Mouse (Mus musculus) embryonic facial prominence, embryonic 11.5 days (tissue): ENCODE measurements around the gene Syt9. TPM values are rescaled to one million over a fixed set of nuclear protein-coding genes. Genes with fewer than 3 reads are reported as not detected.

Source experiments
- ATAC-seq: fragments of 200-750 bp; cut with Nextera tagmentation; replicated peaks from 2 replicates; pipeline ENCODE4 v1.8.0; 2017; ENCODE audit warnings: low read depth; ENCODE audit not compliant: insufficient number of reproducible peaks, low FRiP score, low TSS enrichment
- DNase-seq: peaks from one replicate; pipeline ENCODE4 v3.0.0-alpha.2; 2015; ENCODE audit warnings: low spot score
- H3K27ac ChIP-seq: fragments of 300-500 bp; sonication (generic); replicated peaks from 2 replicates; pipeline ENCODE4 v1.5.1; 2014; ENCODE audit warnings: mild to moderate bottlenecking, low read depth, low read length, control low read depth
- H3K27me3 ChIP-seq: fragments of 300-500 bp; sonication (generic); 2 replicates; pipeline ENCODE4 v1.6.1; 2014; ENCODE audit warnings: mild to moderate bottlenecking, low read length, moderate library complexity, mixed read lengths; ENCODE audit not compliant: control insufficient read depth, insufficient read depth
- H3K36me3 ChIP-seq: fragments of 300-500 bp; sonication (generic); replicated peaks from 2 replicates; pipeline ENCODE4 v1.6.1; 2014; ENCODE audit warnings: low read depth, mild to moderate bottlenecking, low read length, moderate library complexity, mixed read lengths; ENCODE audit not compliant: control insufficient read depth, insufficient read depth
- H3K4me1 ChIP-seq: fragments of 300-500 bp; sonication (generic); 2 replicates; pipeline ENCODE4 v1.6.1; 2014; ENCODE audit warnings: low read length, mixed read lengths; ENCODE audit not compliant: control insufficient read depth, insufficient read depth
- H3K4me2 ChIP-seq: fragments of 300-500 bp; sonication (generic); 2 replicates; pipeline ENCODE4 v1.6.1; 2014; ENCODE audit warnings: low read depth, mild to moderate bottlenecking, control low read depth, low read length, moderate library complexity
- H3K4me3 ChIP-seq: fragments of 300-500 bp; sonication (generic); 2 replicates; pipeline ENCODE4 v1.5.1; 2014; ENCODE audit warnings: low read depth, low read length, control low read depth
- H3K9ac ChIP-seq: fragments of 300-500 bp; sonication (generic); replicated peaks from 2 replicates; pipeline ENCODE4 v1.6.1; 2014; ENCODE audit warnings: mild to moderate bottlenecking, control low read depth, low read length
- H3K9me3 ChIP-seq: fragments of 300-500 bp; sonication (generic); replicated peaks from 2 replicates; pipeline ENCODE4 v1.6.1; 2016; ENCODE audit warnings: mild to moderate bottlenecking, low read length, inconsistent platforms, mixed read lengths; ENCODE audit not compliant: control insufficient read depth
- WGBS: fragments of 180-500 bp; shearing (Covaris S2); extraction: QIAGEN DNeasy Blood & Tissue Kit; methylation state at CpG from one replicate; pipeline ENCODE4 v1.1.7; 2014; 5-methylcytosine and 5-hydroxymethylcytosine counted together
- polyA plus RNA-seq: library from polyadenylated mRNA; unstranded; fragments of >200 nt; fragmentation: Nextera tagmentation; extraction: Ambion mirVana; gene quantifications from 2 replicates; pipeline ENCODE4 v1.2.1, GENCODE M21; 2014

The Syt9 gene
- polyA plus RNA-seq, 1 experiment from 2014 or later = 4.7 TPM

GRCm38 (mm10) chr7:107593904-107594303 is 223.4 kb downstream of the Syt9 start:
- H3K4me1 ChIP-seq = no peaks in the 10 kb centered on the region
- DNase-seq (no peak), ATAC-seq (no peak)
- 26% methylated on average over 7 of the region's 7 CpGs for WGBS
- no peaks in the 10 kb centered on the region for H3K36me3 ChIP-seq
- H3K27me3 ChIP-seq = no peaks in the 10 kb centered on the region
- H3K9me3 ChIP-seq = no peaks in the 10 kb centered on the region
- peak overlapping the region; percentile 77; the same call in 1 of the 2 replicates for H3K4me2 ChIP-seq
- H3K9ac ChIP-seq = no peak overlapping the region
- no peak overlapping the region for H3K27ac ChIP-seq
- no peak overlapping the region for H3K4me3 ChIP-seq

GRCm38 (mm10) chr7:107594325-107594856 is 223.9 kb downstream of the Syt9 start:
- ATAC-seq = peak; percentile 77
- no peaks in the 10 kb centered on the region for H3K4me1 ChIP-seq
- H3K36me3 ChIP-seq = no peaks in the 10 kb centered on the region
- peak overlapping the region; percentile 77 for H3K4me2 ChIP-seq
- peak overlapping the region; percentile 42 for H3K4me3 ChIP-seq
- H3K27me3 ChIP-seq = no peaks in the 10 kb centered on the region
- H3K9me3 ChIP-seq = no peaks in the 10 kb centered on the region
- peak overlapping the region; percentile 50 for H3K9ac ChIP-seq
- no peak overlapping the region for H3K27ac ChIP-seq
- DNase-seq = peak; percentile 69
- WGBS = under 1% methylated on average over 16 of the region's 16 CpGs

DNA sequence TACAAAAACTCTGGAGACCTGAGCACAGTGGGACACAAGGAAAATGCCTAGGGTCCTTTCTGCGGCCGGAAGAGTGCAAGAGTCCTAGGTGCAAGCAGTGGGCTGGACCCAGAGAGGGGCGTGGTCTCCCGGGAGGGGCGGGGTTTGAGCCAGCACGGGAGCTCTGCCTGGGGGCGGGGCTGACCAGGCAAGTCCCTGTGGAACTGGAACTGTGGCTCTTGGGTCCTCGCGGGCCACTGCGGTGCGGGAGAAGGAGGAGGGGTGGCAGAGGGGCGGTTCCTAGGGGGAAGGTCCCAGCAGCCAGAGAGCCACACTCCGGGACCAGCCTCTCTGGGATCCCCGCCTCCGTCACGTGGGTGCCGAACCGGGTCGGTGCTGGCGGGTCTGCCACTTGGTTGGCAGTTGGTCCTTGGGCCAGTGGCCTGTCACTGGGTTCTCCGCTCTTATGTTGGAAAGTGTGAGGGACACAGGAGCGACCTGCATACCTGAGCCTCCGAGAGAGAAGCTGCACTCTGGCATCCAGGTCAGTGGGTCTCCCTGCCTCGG is 224.4 kb downstream of the Syt9 start, which contains the start of gene Ppfibp2:
TSS of gene Ppfibp2 (plus strand) at position 351 of the 546 bp plus-strand sequence.
- DNase-seq (peak; percentile 87), ATAC-seq (peak; percentile 92)
- Histone ChIP-seq H3K9me3 (no peaks in the 10 kb centered on the region), H3K4me1 (no peaks in the 10 kb centered on the region), H3K4me2 (peak within 1 kb of the TSS; percentile 77), H3K4me3 (peak within 1 kb of the TSS; percentile 42), H3K36me3 (no peaks in the 10 kb centered on the region), H3K27me3 (no peaks in the 10 kb centered on the region), H3K27ac (no peak within 1 kb of the TSS), H3K9ac (peak within 1 kb of the TSS; percentile 50)
- WGBS = 2% methylated on average over 22 of the region's 24 CpGs

DNA sequence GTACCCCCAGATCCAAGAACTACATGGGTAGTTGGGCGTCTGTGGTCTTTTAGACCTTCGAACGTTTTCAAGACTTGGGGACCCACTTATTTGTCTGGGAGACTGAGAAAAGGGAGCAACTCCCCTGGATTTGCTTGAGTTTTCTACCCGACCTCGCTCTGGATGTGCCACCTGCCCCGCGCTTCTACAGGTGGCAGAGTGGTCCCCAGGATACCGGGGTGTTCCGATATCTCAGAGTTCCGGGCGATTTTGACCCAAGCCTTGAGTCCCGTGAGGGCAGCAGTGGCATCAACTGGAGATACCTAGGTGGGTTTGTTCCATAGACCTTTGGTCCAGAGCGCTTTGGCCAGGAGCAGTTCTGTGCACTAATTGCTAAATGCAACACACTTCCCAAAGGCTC is 224.9 kb downstream of the Syt9 start:
- 12% methylated on average over 13 of the region's 13 CpGs for WGBS
- H3K27ac ChIP-seq = no peak overlapping the region
- no peak for ATAC-seq

DNA sequence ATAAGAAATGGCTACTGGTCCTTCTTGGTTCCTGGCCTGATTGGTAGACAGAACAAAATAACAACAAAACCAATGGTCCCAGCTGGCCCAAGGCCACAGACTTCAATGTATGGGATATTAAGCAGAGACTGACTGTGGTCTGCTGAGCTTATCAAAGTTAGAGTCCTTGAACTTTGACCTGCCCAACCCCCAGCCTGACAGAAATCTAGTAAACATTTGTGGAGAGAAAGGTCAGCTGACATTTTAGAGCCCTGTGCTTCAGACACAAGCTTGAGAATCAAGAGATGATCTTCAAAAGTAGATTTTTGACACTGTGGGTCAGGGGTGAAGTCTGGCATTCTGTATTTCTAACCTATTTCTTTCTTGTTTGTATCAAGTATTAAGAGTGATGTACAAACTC is 226.2 kb downstream of the Syt9 start:
- no peak for ATAC-seq
- Histone ChIP-seq H3K36me3 (no peaks in the 10 kb centered on the region), H3K9me3 (no peaks in the 10 kb centered on the region), H3K9ac (no peak overlapping the region), H3K4me1 (no peaks in the 10 kb centered on the region), H3K4me3 (no peak overlapping the region), H3K4me2 (no peak overlapping the region), H3K27me3 (no peaks in the 10 kb centered on the region), H3K27ac (no peak overlapping the region)
- no peak for DNase-seq

More for the DNA sequence above, 224.9 kb downstream of the Syt9 start:
- Histone ChIP-seq H3K9me3 (no peaks in the 10 kb centered on the region), H3K9ac (no peak overlapping the region), H3K4me1 (no peaks in the 10 kb centered on the region), H3K36me3 (no peaks in the 10 kb centered on the region), H3K4me3 (peak overlapping the region; percentile 42), H3K4me2 (peak overlapping the region; percentile 77), H3K27me3 (no peaks in the 10 kb centered on the region)
- no peak for DNase-seq

- no peak for DNase-seq
- H3K4me1 ChIP-seq = no peaks in the 10 kb centered on the region
- H3K9ac ChIP-seq = no peak overlapping the region
- H3K9me3 ChIP-seq = no peaks in the 10 kb centered on the region
- no peaks in the 10 kb centered on the region for H3K36me3 ChIP-seq
- no peak overlapping the region for H3K4me3 ChIP-seq
- no peak overlapping the region for H3K4me2 ChIP-seq
- H3K27ac ChIP-seq = no peak overlapping the region
- 85% methylated on average over 3 of the region's 3 CpGs for WGBS
- no peaks in the 10 kb centered on the region for H3K27me3 ChIP-seq
- ATAC-seq = no peak
Measured at GRCm38 (mm10) chr7:107597956-107598355, 227.4 kb downstream of the Syt9 start.

Other genes starting within 250 kb of the Syt9 start
- gene Olfr715, start 239.6 kb upstream of the Syt9 start, polyA plus RNA-seq = not detected in 2 replicates
- gene Olfr716, start 232.4 kb upstream of the Syt9 start, polyA plus RNA-seq = not detected in 2 replicates
- gene Nlrp14, start 203.7 kb upstream of the Syt9 start, polyA plus RNA-seq = not detected in 2 replicates
- not detected in 2 replicates for gene Rbmxl2, start 161.3 kb upstream of the Syt9 start, polyA plus RNA-seq
- 21.5 and 23.8 TPM in 2 replicates for gene Olfml1, start 196.7 kb downstream of the Syt9 start, polyA plus RNA-seq
- gene Ppfibp2, start 224.5 kb downstream of the Syt9 start, polyA plus RNA-seq = 17.8 and 19.2 TPM in 2 replicates